Mouse (Mus musculus): ENCODE measurements at regions not wholly inside any gene's neighbourhood (a gene's known extent, or its start where the extent isn't known, plus 50 kb on each side); places are given as distances from the start of the nearest gene placed in this dataset.

GRCm38 (mm10) chr9:46469521-46469920 is 149.7 kb upstream of the 4931429L15Rik start:
- Histone ChIP-seq H3K27ac (ENCODE audit: control insufficient read depth, insufficient read depth, low read depth, low read length) (no peak overlapping the region), H3K4me3 (ENCODE audit: control insufficient read depth, low read depth, low read length) (no peak overlapping the region), H3K27me3 (ENCODE audit: control insufficient read depth, insufficient read depth, low read length) (no peaks in the 10 kb centered on the region), H3K36me3 (ENCODE audit: control insufficient read depth, insufficient read depth, low read length) (no peaks in the 10 kb centered on the region), H3K4me1 (ENCODE audit: control insufficient read depth, insufficient read depth, low read length) (no peaks in the 10 kb centered on the region)
- TF ChIP-seq CTCF (IDR thresholded peaks at IDR 0.05; ENCODE audit: control insufficient read depth, insufficient read depth, insufficient replicate concordance, low read depth, low read length): no peak
- no peak for TF ChIP-seq POLR2A (IDR thresholded peaks at IDR 0.05; ENCODE audit: control insufficient read depth, low read depth, low read length)

- TF ChIP-seq POLR2A (IDR thresholded peaks at IDR 0.05; ENCODE audit: control insufficient read depth, low read depth, low read length) (no peak), CTCF (IDR thresholded peaks at IDR 0.05; ENCODE audit: control insufficient read depth, insufficient read depth, insufficient replicate concordance, low read depth, low read length) (no peak)
- H3K36me3 ChIP-seq (ENCODE audit: control insufficient read depth, insufficient read depth, low read length): no peaks in the 10 kb centered on the region
- no peak overlapping the region for H3K4me3 ChIP-seq (ENCODE audit: control insufficient read depth, low read depth, low read length)
- no peaks in the 10 kb centered on the region for H3K27me3 ChIP-seq (ENCODE audit: control insufficient read depth, insufficient read depth, low read length)
- H3K4me1 ChIP-seq (ENCODE audit: control insufficient read depth, insufficient read depth, low read length): no peaks in the 10 kb centered on the region
- H3K27ac ChIP-seq (ENCODE audit: control insufficient read depth, insufficient read depth, low read depth, low read length): no peak overlapping the region
These were observed 148.5 kb upstream of the 4931429L15Rik start for GRCm38 (mm10) chr9:46468306-46468705.

- Histone ChIP-seq H3K27ac (ENCODE audit: control insufficient read depth, insufficient read depth, low read depth, low read length) (no peak overlapping the region), H3K4me1 (ENCODE audit: control insufficient read depth, insufficient read depth, low read length) (no peaks in the 10 kb centered on the region), H3K27me3 (ENCODE audit: control insufficient read depth, insufficient read depth, low read length) (no peaks in the 10 kb centered on the region), H3K4me3 (ENCODE audit: control insufficient read depth, low read depth, low read length) (no peak overlapping the region), H3K36me3 (ENCODE audit: control insufficient read depth, insufficient read depth, low read length) (no peaks in the 10 kb centered on the region)
- TF ChIP-seq POLR2A (IDR thresholded peaks at IDR 0.05; ENCODE audit: control insufficient read depth, low read depth, low read length) (no peak), CTCF (IDR thresholded peaks at IDR 0.05; ENCODE audit: control insufficient read depth, insufficient read depth, insufficient replicate concordance, low read depth, low read length) (no peak)
These were observed 147.9 kb upstream of the 4931429L15Rik start for GRCm38 (mm10) chr9:46467671-46468070.

GRCm38 (mm10) chr9:46462681-46463080 is 142.9 kb upstream of the 4931429L15Rik start:
- Histone ChIP-seq H3K27me3 (ENCODE audit: control insufficient read depth, insufficient read depth, low read length) (no peaks in the 10 kb centered on the region), H3K4me3 (ENCODE audit: control insufficient read depth, low read depth, low read length) (no peak overlapping the region), H3K27ac (ENCODE audit: control insufficient read depth, insufficient read depth, low read depth, low read length) (no peak overlapping the region), H3K36me3 (ENCODE audit: control insufficient read depth, insufficient read depth, low read length) (no peaks in the 10 kb centered on the region), H3K4me1 (ENCODE audit: control insufficient read depth, insufficient read depth, low read length) (no peaks in the 10 kb centered on the region)
- TF ChIP-seq CTCF (IDR thresholded peaks at IDR 0.05; ENCODE audit: control insufficient read depth, insufficient read depth, insufficient replicate concordance, low read depth, low read length): no peak
- TF ChIP-seq POLR2A (IDR thresholded peaks at IDR 0.05; ENCODE audit: control insufficient read depth, low read depth, low read length): no peak

GRCm38 (mm10) chr9:46457945-46458344 is 138.2 kb upstream of the 4931429L15Rik start:
- no peaks in the 10 kb centered on the region for H3K27me3 ChIP-seq (ENCODE audit: control insufficient read depth, insufficient read depth, low read length)
- H3K4me1 ChIP-seq (ENCODE audit: control insufficient read depth, insufficient read depth, low read length): no peaks in the 10 kb centered on the region
- TF ChIP-seq POLR2A (IDR thresholded peaks at IDR 0.05; ENCODE audit: control insufficient read depth, low read depth, low read length): no peak
- no peak for TF ChIP-seq CTCF (IDR thresholded peaks at IDR 0.05; ENCODE audit: control insufficient read depth, insufficient read depth, insufficient replicate concordance, low read depth, low read length)

GRCm38 (mm10) chr9:46454807-46455610 is 135.2 kb upstream of the 4931429L15Rik start:
- H3K4me3 ChIP-seq (ENCODE audit: control insufficient read depth, low read depth, low read length): no peak overlapping the region
- TF ChIP-seq POLR2A (IDR thresholded peaks at IDR 0.05; ENCODE audit: control insufficient read depth, low read depth, low read length) (no peak), CTCF (IDR thresholded peaks at IDR 0.05; ENCODE audit: control insufficient read depth, insufficient read depth, insufficient replicate concordance, low read depth, low read length) (no peak)
- no peaks in the 10 kb centered on the region for H3K27me3 ChIP-seq (ENCODE audit: control insufficient read depth, insufficient read depth, low read length)
- no peaks in the 10 kb centered on the region for H3K36me3 ChIP-seq (ENCODE audit: control insufficient read depth, insufficient read depth, low read length)
- no peak overlapping the region for H3K27ac ChIP-seq (ENCODE audit: control insufficient read depth, insufficient read depth, low read depth, low read length)
- H3K4me1 ChIP-seq (ENCODE audit: control insufficient read depth, insufficient read depth, low read length): no peaks in the 10 kb centered on the region

More at GRCm38 (mm10) chr9:46457945-46458344, 138.2 kb upstream of the 4931429L15Rik start:
- Histone ChIP-seq H3K4me3 (ENCODE audit: control insufficient read depth, low read depth, low read length) (no peak overlapping the region), H3K36me3 (ENCODE audit: control insufficient read depth, insufficient read depth, low read length) (no peaks in the 10 kb centered on the region), H3K27ac (ENCODE audit: control insufficient read depth, insufficient read depth, low read depth, low read length) (no peak overlapping the region)

GRCm38 (mm10) chr9:46443191-46444095 is 123.7 kb upstream of the 4931429L15Rik start:
- H3K27me3 ChIP-seq (ENCODE audit: control insufficient read depth, insufficient read depth, low read length): no peaks in the 10 kb centered on the region; the same call in 1 of the 2 replicates
- peaks cover 3% of the 10 kb centered on the region; the same call in 1 of the 2 replicates for H3K4me1 ChIP-seq (ENCODE audit: control insufficient read depth, insufficient read depth, low read length)
- no peak overlapping the region for H3K27ac ChIP-seq (ENCODE audit: control insufficient read depth, insufficient read depth, low read depth, low read length)

More at GRCm38 (mm10) chr9:46443191-46444095, 123.7 kb upstream of the 4931429L15Rik start:
- TF ChIP-seq CTCF (IDR thresholded peaks at IDR 0.05; ENCODE audit: control insufficient read depth, insufficient read depth, insufficient replicate concordance, low read depth, low read length) (no peak), POLR2A (IDR thresholded peaks at IDR 0.05; ENCODE audit: control insufficient read depth, low read depth, low read length) (no peak)
- Histone ChIP-seq H3K4me3 (ENCODE audit: control insufficient read depth, low read depth, low read length) (peak overlapping the region; percentile 30; the same call in 1 of the 2 replicates), H3K36me3 (ENCODE audit: control insufficient read depth, insufficient read depth, low read length) (no peaks in the 10 kb centered on the region)

Data from testis, adult 2 months (tissue).